ENCODE assay signal across 9 mouse cellular contexts in genomic region chr3:116967967-116968366, GRCm38 (mm10). TPM values are rescaled to one million over a fixed set of nuclear protein-coding genes. Genes with fewer than 3 reads are reported as not detected.
A peak's percentile ranks its signal among the peaks of the same experiment; 100 is the strongest.
DNase-seq lines count a peak whose midpoint lies in the region; ATAC-seq and TF ChIP-seq lines count a peak whose summit lies in the region.
"Had no signal": no experiment of that assay in that cellular context is flagged by ENCODE, and none has a peak within 500 bp of the region (broad histone marks: within the 10 kb centered on the region; RNA-seq: fewer than 3 reads in every experiment).

TSS of gene 4930455H04Rik (plus strand) at chr3:116968267.

- H3K4me2 ChIP-seq in neural tube, embryonic 11.5 days (ENCODE audit: low read depth), result peak within 1 kb of the TSS; percentile 37
- H3K4me2 ChIP-seq in liver, embryonic 13.5 days, result peak within 1 kb of the TSS; percentile 40

- no peak for ATAC-seq in neural tube, embryonic 11.5 days (ENCODE audit: insufficient read depth, low FRiP score, low TSS enrichment)
- no peak for ATAC-seq in liver, embryonic 13.5 days (ENCODE audit: low read depth)

- TF ChIP-seq CTCF in gastrocnemius, adult 2 months (IDR thresholded peaks at IDR 0.05), result no peak

- H3K36me3 ChIP-seq in neural tube, embryonic 11.5 days (ENCODE audit: control insufficient read depth, insufficient read depth, low read length), result no peaks in the 10 kb centered on the region
- H3K36me3 ChIP-seq in liver, embryonic 13.5 days, result no peaks in the 10 kb centered on the region

- H3K9ac ChIP-seq in neural tube, embryonic 11.5 days (ENCODE audit: low read length), result peak within 1 kb of the TSS; percentile 40; the same call in 1 of the 2 replicates
- H3K9ac ChIP-seq in liver, embryonic 13.5 days, result peak within 1 kb of the TSS; percentile 41; the same call in 1 of the 2 replicates

- no peak for DNase-seq in gastrocnemius, adult 2 months
- no peak for DNase-seq in gastrocnemius, postnatal 14 days
- no peak for DNase-seq in neural tube, embryonic 11.5 days (ENCODE audit: low spot score)
- DNase-seq in neural tube, embryonic 10.5 days (ENCODE audit: extremely low spot score, low spot score), result no peak
- DNase-seq in liver, embryonic 13.5 days, result no peak
- no peak for DNase-seq in embryo, embryonic 10 days (ENCODE audit: low spot score)
- no peak for DNase-seq in right cerebral cortex, postnatal 10 days (ENCODE audit: low spot score in 2 of 2)
- DNase-seq in right cerebral cortex, postnatal 36 days (ENCODE audit: low spot score in 2 of 2), result no peak

- H3K27ac ChIP-seq in gastrocnemius, adult 2 months, result peak within 1 kb of the TSS; percentile 93
- no peak within 1 kb of the TSS for H3K27ac ChIP-seq in neural tube, embryonic 11.5 days (ENCODE audit: low read depth, low read length)
- no peak within 1 kb of the TSS; the same call in 1 of the 2 replicates for H3K27ac ChIP-seq in liver, embryonic 13.5 days

- H3K4me3 ChIP-seq in gastrocnemius, adult 2 months, result peak within 1 kb of the TSS; percentile 79
- peak within 1 kb of the TSS; percentile 12; the same call in 1 of the 2 replicates for H3K4me3 ChIP-seq in neural tube, embryonic 11.5 days (ENCODE audit: low read depth, low read length)
- H3K4me3 ChIP-seq in liver, embryonic 13.5 days (replicated peaks), result peak within 1 kb of the TSS; percentile 41

- WGBS in neural tube, embryonic 11.5 days, result 73% methylated on average over 4 of the region's 4 CpGs
- 48% methylated on average over 4 of the region's 4 CpGs for WGBS in liver, embryonic 13.5 days (ENCODE audit: insufficient replicate concordance)

- no peaks in the 10 kb centered on the region for H3K4me1 ChIP-seq in neural tube, embryonic 11.5 days (ENCODE audit: control insufficient read depth, insufficient read depth, low read length)
- no peaks in the 10 kb centered on the region for H3K4me1 ChIP-seq in liver, embryonic 13.5 days (replicated peaks)

- intact Hi-C loops in gastrocnemius, adult 2 months (cut with DNase I), result loop anchor here (2.0 to 10.0 kb wide), 4 partner anchors 37 to 94 kb away; no protein-coding TSS in a partner anchor
- intact Hi-C loops in gastrocnemius, postnatal 14 days (cut with DNase I; ENCODE audit: low total_unique reads), result no loop called here

- no peaks in the 10 kb centered on the region for H3K9me3 ChIP-seq in neural tube, embryonic 11.5 days (ENCODE audit: control insufficient read depth, low read length)
- H3K9me3 ChIP-seq in liver, embryonic 13.5 days (replicated peaks), result no peaks in the 10 kb centered on the region

- H3K27me3 ChIP-seq in neural tube, embryonic 11.5 days (ENCODE audit: control insufficient read depth, insufficient read depth, low read length), result no peaks in the 10 kb centered on the region
- H3K27me3 ChIP-seq in liver, embryonic 13.5 days, result no peaks in the 10 kb centered on the region

RNA-seq across cellular contexts. Expression of gene 4930455H04Rik, which starts in this region (rescaled TPM):
- total RNA-seq in gastrocnemius, adult 2 months (2021), result under 1 TPM in 1 of 2 experiments, not detected in 1; 0.18 TPM
- under 1 TPM in 1 of 2 experiments, not detected in 1; 0.18 TPM for total RNA-seq in gastrocnemius, postnatal 14 days (2021)
- polyA plus RNA-seq in neural tube, embryonic 11.5 days (2014; fragmentation: Nextera tagmentation; extraction: Ambion mirVana), result not detected in 2 replicates
- not detected in 2 replicates for polyA plus RNA-seq in liver, embryonic 13.5 days (2015; fragmentation: Nextera tagmentation; extraction: Ambion mirVana)
- total RNA-seq: adrenal gland, adult 2 months had no signal
- polyA plus RNA-seq: adrenal gland, adult 2 months had no signal

Comparison
In these comparisons a context has a peak if more than half of its experiments do, and no peak if none do; other contexts are left out.
1. H3K4me3 ChIP-seq: peak in every context shown above with its lines; median percentile 79 in gastrocnemius, adult 2 months; 41 in liver, embryonic 13.5 days; 12 in neural tube, embryonic 11.5 days.